Mouse (Mus musculus) intestine, postnatal 0 days (tissue): Measurements from ENCODE around the gene Tpst2. TPM values are rescaled to one million over a fixed set of nuclear protein-coding genes. Genes with fewer than 3 reads are reported as not detected.

ENCODE experiments used
- ATAC-seq: fragments of 200-750 bp; cut with Nextera tagmentation; 2 replicates; pipeline ENCODE4 v1.8.0; 2017; ENCODE audit warnings: mild to moderate bottlenecking, moderate TSS enrichment, moderate library complexity
- H3K27ac ChIP-seq: fragments of 300-500 bp; sonication (generic); 2 replicates; pipeline ENCODE4 v1.5.1; 2014; ENCODE audit warnings: mild to moderate bottlenecking, low read depth, low read length, moderate library complexity
- H3K27me3 ChIP-seq: fragments of 300-500 bp; sonication (generic); replicated peaks from 2 replicates; pipeline ENCODE4 v1.6.1; 2014; ENCODE audit warnings: low read length, mixed read lengths; ENCODE audit not compliant: control insufficient read depth, insufficient read depth
- H3K36me3 ChIP-seq: fragments of 300-500 bp; sonication (generic); 2 replicates; pipeline ENCODE4 v1.6.1; 2014; ENCODE audit warnings: mild to moderate bottlenecking, moderate library complexity; ENCODE audit not compliant: control insufficient read depth, insufficient read depth
- H3K4me1 ChIP-seq: fragments of 300-500 bp; sonication (generic); replicated peaks from 2 replicates; pipeline ENCODE4 v1.6.1; 2014; ENCODE audit warnings: antibody characterized with exemption, low read length, mixed read lengths; ENCODE audit not compliant: control insufficient read depth, insufficient read depth
- H3K4me2 ChIP-seq: fragments of 300-500 bp; sonication (generic); replicated peaks from 2 replicates; pipeline ENCODE4 v1.6.1; 2014; ENCODE audit warnings: low read depth, mild to moderate bottlenecking, moderate library complexity
- H3K4me3 ChIP-seq: fragments of 300-500 bp; sonication (generic); 2 replicates; pipeline ENCODE4 v1.5.1; 2014; ENCODE audit warnings: low read depth, low read length
- H3K9ac ChIP-seq: fragments of 300-500 bp; sonication (generic); 2 replicates; pipeline ENCODE4 v1.6.1; 2014; ENCODE audit warnings: mild to moderate bottlenecking, low read depth, low read length
- H3K9me3 ChIP-seq: fragments of 300-500 bp; sonication (generic); 2 replicates; pipeline ENCODE4 v1.6.1; 2016; ENCODE audit warnings: mixed run types; ENCODE audit not compliant: control insufficient read depth
- CTCF ChIP-seq: sonication (generic); IDR thresholded peaks from 2 replicates; pipeline ENCODE4 v1.5.1; 2016; ENCODE audit warnings: low read depth, mild to moderate bottlenecking, control low read depth, antibody characterized with exemption, moderate library complexity
- WGBS: fragments of 180-500 bp; shearing (Covaris S2); extraction: QIAGEN DNeasy Blood & Tissue Kit; methylation state at CpG from one replicate; pipeline ENCODE4 v1.1.7; 2014; 5-methylcytosine and 5-hydroxymethylcytosine counted together
- polyA plus RNA-seq: library from polyadenylated mRNA; unstranded; fragments of >200 nt; fragmentation: Nextera tagmentation; extraction: Ambion mirVana; gene quantifications from 2 replicates; pipeline ENCODE4 v1.2.1, GENCODE M21; 2015

The Tpst2 gene
- polyA plus RNA-seq, 1 experiment from 2014 or later, result 45.3 TPM

DNA sequence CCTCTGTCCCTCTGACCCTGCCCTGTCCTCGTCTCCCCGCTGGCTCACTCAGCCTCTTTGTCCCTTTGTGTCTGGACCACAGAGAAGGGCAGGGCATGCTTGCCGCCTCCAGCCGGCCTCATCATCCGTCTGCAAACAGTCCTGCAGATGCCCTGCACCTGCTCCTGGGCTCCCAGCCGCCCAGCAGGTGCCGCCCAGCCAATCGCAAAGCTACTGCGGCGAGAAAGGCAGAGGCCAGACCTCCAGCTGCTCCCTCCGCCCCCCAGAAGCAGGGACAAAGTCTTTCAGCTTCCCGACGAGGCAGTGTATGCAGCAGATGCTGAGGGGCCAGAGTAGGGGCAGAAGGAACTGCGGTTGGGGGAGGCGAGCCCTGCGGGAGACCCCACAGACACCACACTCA lies 39.1 kb upstream of the Tpst2 start:
- H3K36me3 ChIP-seq, result no peaks in the 10 kb centered on the region
- WGBS, result 6% methylated on average over 16 of the region's 16 CpGs
- no peak overlapping the region for H3K27ac ChIP-seq
- H3K9ac ChIP-seq, result no peak overlapping the region
- H3K4me1 ChIP-seq, result no peaks in the 10 kb centered on the region
- ATAC-seq, result peak; percentile 80
- no peaks in the 10 kb centered on the region for H3K9me3 ChIP-seq
- H3K27me3 ChIP-seq, result no peaks in the 10 kb centered on the region
- 0 out of 2 replicates have a peak, but pooled peaks have one; percentile 9 for TF ChIP-seq CTCF
- peak overlapping the region; percentile 4; the same call in 1 of the 2 replicates for H3K4me2 ChIP-seq
- no peak overlapping the region for H3K4me3 ChIP-seq

DNA sequence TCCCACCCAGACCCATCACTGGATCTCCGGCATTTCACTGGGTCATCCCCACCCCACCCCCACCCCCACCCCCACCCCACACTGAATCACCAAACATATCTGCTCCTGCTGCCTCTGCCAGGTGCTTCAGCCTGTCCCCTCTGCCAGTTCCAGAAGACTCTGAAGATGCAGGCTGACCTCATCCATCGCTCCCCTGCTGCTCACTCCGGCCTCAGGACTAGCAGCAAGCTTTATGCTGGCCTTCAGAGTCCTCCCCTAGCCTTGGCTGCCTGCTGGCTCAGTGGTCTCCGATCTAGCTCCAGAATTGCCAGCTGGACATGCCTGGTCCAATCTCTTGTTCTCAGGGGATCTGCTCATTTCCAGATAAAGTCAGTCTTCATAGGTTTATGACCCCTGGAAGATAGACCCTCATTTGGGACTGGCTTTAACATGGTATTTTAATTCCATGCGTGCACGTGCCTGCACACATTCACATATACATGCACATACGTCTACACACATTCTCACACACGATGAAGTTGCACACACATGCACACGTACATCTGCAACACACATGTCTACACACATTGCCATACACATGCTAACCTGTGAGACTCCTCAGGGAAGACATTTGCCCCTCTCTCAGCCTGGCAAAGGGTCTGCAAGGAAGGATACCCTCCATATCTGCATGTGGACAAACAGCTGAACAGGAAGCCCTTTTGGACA lies 38.5 kb upstream of the Tpst2 start:
- WGBS, result 46% methylated on average over 9 of the region's 9 CpGs
- no peaks in the 10 kb centered on the region for H3K36me3 ChIP-seq
- no peak overlapping the region for H3K27ac ChIP-seq
- H3K9ac ChIP-seq, result no peak overlapping the region
- H3K4me1 ChIP-seq, result 0 out of 2 replicates have a peak, but pooled peaks cover 3% of the 10 kb centered on the region
- H3K27me3 ChIP-seq, result no peaks in the 10 kb centered on the region
- no peak overlapping the region for H3K4me3 ChIP-seq
- TF ChIP-seq CTCF, result no peak
- H3K9me3 ChIP-seq, result no peaks in the 10 kb centered on the region
- no peak for ATAC-seq
- H3K4me2 ChIP-seq, result 0 out of 2 replicates have a peak overlapping the region, but pooled peaks have one; percentile 4

DNA sequence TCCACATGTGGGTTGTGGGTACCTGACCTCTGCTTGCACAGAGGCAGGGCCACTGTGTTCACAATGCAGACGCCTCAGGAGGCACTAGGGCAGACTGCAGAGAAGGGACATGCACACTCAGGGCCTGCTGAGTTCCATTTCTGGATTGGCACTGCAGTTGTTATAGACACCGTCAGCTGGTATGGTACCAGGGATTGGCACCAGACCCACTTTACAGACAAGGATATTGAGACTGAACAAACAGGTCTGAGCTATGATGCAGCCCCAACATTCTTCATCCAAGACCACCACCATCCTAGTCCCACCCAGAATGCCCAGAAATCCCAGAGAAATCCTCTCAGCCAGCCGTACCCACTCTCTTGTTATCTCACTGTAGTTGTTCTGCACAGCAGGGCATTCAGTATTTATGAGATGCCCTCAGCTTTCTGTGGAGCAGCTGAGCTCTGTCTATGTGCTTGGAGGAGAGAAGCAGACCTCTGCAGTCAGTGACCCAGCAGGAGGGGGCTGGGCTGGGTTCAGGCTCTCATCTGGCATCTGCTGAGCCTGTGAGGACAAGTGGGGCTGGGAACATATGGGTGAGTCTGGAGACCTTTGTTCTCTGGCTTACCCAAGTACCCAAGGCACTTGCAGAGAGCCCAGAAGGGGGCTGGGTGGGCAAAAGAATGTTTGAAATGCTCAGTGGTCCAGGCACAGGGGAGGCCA lies 37.6 kb upstream of the Tpst2 start:
- no peak for ATAC-seq
- Histone ChIP-seq H3K27ac (no peak overlapping the region), H3K36me3 (no peaks in the 10 kb centered on the region), H3K27me3 (no peaks in the 10 kb centered on the region), H3K4me2 (no peak overlapping the region), H3K9me3 (no peaks in the 10 kb centered on the region), H3K4me1 (0 out of 2 replicates have a peak, but pooled peaks cover 6% of the 10 kb centered on the region), H3K9ac (no peak overlapping the region), H3K4me3 (no peak overlapping the region)
- 75% methylated on average over 3 of the region's 3 CpGs for WGBS
- no peak for TF ChIP-seq CTCF

DNA sequence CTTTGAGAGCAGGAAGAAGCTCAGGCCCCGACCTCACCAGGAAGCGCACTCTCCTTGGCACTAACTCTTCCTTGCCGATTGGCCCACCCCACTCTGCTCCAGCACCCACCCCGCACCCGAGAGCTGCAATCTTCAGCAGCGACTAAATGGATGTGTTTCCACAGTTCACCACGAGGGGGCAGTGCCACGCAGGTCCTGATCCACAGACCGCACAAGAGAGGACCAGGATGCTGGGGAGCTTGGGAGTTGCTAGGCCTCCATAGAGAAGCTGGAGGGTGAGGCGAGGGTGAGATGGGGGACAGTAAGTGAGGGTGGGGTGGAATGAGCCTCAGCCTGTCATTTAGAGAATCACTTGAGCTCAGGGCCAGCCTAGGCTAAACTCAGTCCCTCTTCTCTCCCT lies 35.7 kb upstream of the Tpst2 start:
- Histone ChIP-seq H3K9ac (no peak overlapping the region), H3K27me3 (no peaks in the 10 kb centered on the region), H3K27ac (no peak overlapping the region), H3K4me1 (0 out of 2 replicates have a peak, but pooled peaks cover 6% of the 10 kb centered on the region), H3K4me2 (0 out of 2 replicates have a peak overlapping the region, but pooled peaks have one; percentile 14), H3K9me3 (no peaks in the 10 kb centered on the region), H3K36me3 (no peaks in the 10 kb centered on the region), H3K4me3 (no peak overlapping the region)
- 3% methylated on average over 10 of the region's 10 CpGs for WGBS
- ATAC-seq, result peak; percentile 32; the same call in 1 of the 2 replicates
- TF ChIP-seq CTCF, result peak; percentile 98

DNA sequence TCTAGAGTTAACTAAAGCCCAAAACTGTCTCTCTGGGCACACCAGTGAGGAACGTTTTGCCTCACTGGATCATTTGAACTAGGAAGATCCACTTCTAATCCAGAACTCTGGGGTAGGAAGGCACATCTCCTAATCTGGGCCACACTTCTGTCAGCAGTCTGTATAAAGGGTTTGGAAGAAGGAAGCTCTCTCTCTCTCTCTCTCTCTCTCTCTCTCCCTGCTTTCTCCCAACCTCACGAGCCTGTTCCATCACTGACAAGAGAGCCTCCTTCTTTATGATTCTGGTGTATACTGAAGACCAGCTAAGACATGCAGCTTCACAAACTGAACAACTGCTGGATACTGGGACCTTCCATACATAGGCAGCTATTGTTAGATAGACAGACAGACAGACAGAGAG lies 34.6 kb upstream of the Tpst2 start:
- Histone ChIP-seq H3K4me1 (0 out of 2 replicates have a peak, but pooled peaks cover 6% of the 10 kb centered on the region), H3K9me3 (no peaks in the 10 kb centered on the region), H3K36me3 (no peaks in the 10 kb centered on the region), H3K27me3 (no peaks in the 10 kb centered on the region), H3K4me2 (no peak overlapping the region), H3K9ac (no peak overlapping the region), H3K27ac (no peak overlapping the region), H3K4me3 (no peak overlapping the region)
- 69% methylated on average over 2 of the region's 2 CpGs for WGBS
- no peak for ATAC-seq
- TF ChIP-seq CTCF, result no peak

DNA sequence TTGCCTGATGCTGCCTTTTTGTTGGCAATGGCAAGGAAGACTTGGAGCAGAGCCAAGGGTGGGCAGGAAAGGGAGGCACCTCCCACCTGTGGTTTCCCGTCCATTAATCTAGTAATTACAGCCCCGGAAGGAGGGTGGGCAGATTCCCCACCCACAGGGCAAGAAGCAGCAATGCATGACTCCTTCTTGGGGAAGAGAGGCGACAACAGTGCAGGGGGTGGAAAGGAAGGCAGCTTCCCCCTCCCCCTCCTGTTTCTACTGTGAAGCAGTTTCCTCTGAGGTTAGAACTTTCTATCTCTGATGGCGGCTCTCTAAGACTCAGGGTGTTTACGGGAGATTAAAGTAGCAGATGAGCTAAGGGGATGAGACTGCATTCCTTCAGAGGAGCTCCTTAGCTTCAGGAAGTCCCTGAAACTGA lies 34.1 kb upstream of the Tpst2 start:
- no peaks in the 10 kb centered on the region for H3K27me3 ChIP-seq
- 0 out of 2 replicates have a peak, but pooled peaks cover 6% of the 10 kb centered on the region for H3K4me1 ChIP-seq
- no peak overlapping the region for H3K27ac ChIP-seq
- H3K9ac ChIP-seq, result no peak overlapping the region
- 71% methylated on average over 5 of the region's 5 CpGs for WGBS
- ATAC-seq, result no peak
- no peak overlapping the region for H3K4me3 ChIP-seq
- no peaks in the 10 kb centered on the region for H3K36me3 ChIP-seq
- H3K9me3 ChIP-seq, result no peaks in the 10 kb centered on the region
- H3K4me2 ChIP-seq, result no peak overlapping the region
- TF ChIP-seq CTCF, result no peak
